Mouse (Mus musculus) cerebellum, adult 2 months (tissue): Measurements from ENCODE around the gene Prmt7. TPM values are rescaled to one million over a fixed set of nuclear protein-coding genes. Genes with fewer than 3 reads are reported as not detected.
A peak's percentile ranks its signal among the peaks of the same experiment; 100 is the strongest.

ENCODE experiments used
- DNase-seq, 2 experiments: peaks; one replicate each; pipeline ENCODE4 v3.0.0; 2021
- H3K27ac ChIP-seq: fragments of 200-500 bp; 2 replicates; pipeline ENCODE4 v1.5.1; 2012; ENCODE audit warnings: low read length, control low read depth, inconsistent platforms; ENCODE audit not compliant: insufficient read depth
- H3K27me3 ChIP-seq: fragments of 200-500 bp; 2 replicates; pipeline ENCODE4 v1.6.1; 2012; ENCODE audit warnings: inconsistent platforms, mild to moderate bottlenecking, low read length, moderate library complexity; ENCODE audit not compliant: control insufficient read depth, insufficient read depth
- H3K4me1 ChIP-seq: fragments of 200-500 bp; 2 replicates; pipeline ENCODE4 v1.6.1; 2011; ENCODE audit warnings: low read length; ENCODE audit not compliant: control insufficient read depth, insufficient read depth
- H3K4me3 ChIP-seq: fragments of 200-500 bp; replicated peaks from 2 replicates; pipeline ENCODE3; 2011; ENCODE audit warnings: mild to moderate bottlenecking, low read depth, low read length, control low read depth; ENCODE audit not compliant: insufficient read depth
- CTCF ChIP-seq: fragments of 200-500 bp; IDR thresholded peaks from 2 replicates; pipeline ENCODE4 v1.5.1; 2011; ENCODE audit warnings: low read depth, mild to moderate bottlenecking, control low read depth, low read length, moderate library complexity, borderline replicate concordance; ENCODE audit not compliant: insufficient read depth
- POLR2A ChIP-seq: fragments of 200-500 bp; IDR thresholded peaks from 2 replicates; pipeline ENCODE4 v1.6.1; 2011; ENCODE audit warnings: low read length, control low read depth, borderline replicate concordance; ENCODE audit not compliant: insufficient read depth
- WGBS: fragments of 180-500 bp; shearing (Covaris S2); methylation state at CpG from one replicate; pipeline ENCODE4 v1.1.7; 2018; 5-methylcytosine and 5-hydroxymethylcytosine counted together
- polyA plus RNA-seq: library from polyadenylated mRNA; depleted of rRNA; stranded (reverse); fragments of >200 nt; gene quantifications from 2 replicates; pipeline ENCODE4 v1.2.3, GENCODE M21; 2012

Prmt7 gene
- polyA plus RNA-seq, 1 experiment, result 36.1 TPM

GRCm38 (mm10) chr8:106232751-106233150 is 22.0 kb downstream of the Prmt7 start:
- H3K4me3 ChIP-seq, result no peak overlapping the region
- no peak overlapping the region for H3K27ac ChIP-seq
- H3K4me1 ChIP-seq, result no peaks in the 10 kb centered on the region
- TF ChIP-seq POLR2A, result no peak
- H3K27me3 ChIP-seq, result no peaks in the 10 kb centered on the region
- no peak for DNase-seq
- 63% methylated on average over 3 of the region's 3 CpGs for WGBS

- Histone ChIP-seq H3K27me3 (no peaks in the 10 kb centered on the region), H3K4me3 (no peak overlapping the region), H3K27ac (no peak overlapping the region), H3K4me1 (no peaks in the 10 kb centered on the region)
- WGBS, result 76% methylated on average over 17 of the region's 17 CpGs
- TF ChIP-seq POLR2A (no peak), CTCF (no peak)
- no peak for DNase-seq
Observed at GRCm38 (mm10) chr8:106234567-106235261, 24.0 kb downstream of the Prmt7 start.

GRCm38 (mm10) chr8:106237106-106237505 is 26.4 kb downstream of the Prmt7 start:
- Histone ChIP-seq H3K27ac (no peak overlapping the region), H3K4me3 (no peak overlapping the region), H3K4me1 (no peaks in the 10 kb centered on the region), H3K27me3 (no peaks in the 10 kb centered on the region)
- TF ChIP-seq CTCF (no peak), POLR2A (no peak)
- peak in 1 of 2 experiments; percentile 27 for DNase-seq
- WGBS, result 33% methylated on average over 5 of the region's 5 CpGs

GRCm38 (mm10) chr8:106250186-106250585 is 39.5 kb downstream of the Prmt7 start:
- 72% methylated on average over 4 of the region's 4 CpGs for WGBS
- no peak for TF ChIP-seq CTCF
- no peak for TF ChIP-seq POLR2A
- H3K4me1 ChIP-seq, result no peaks in the 10 kb centered on the region
- H3K27ac ChIP-seq, result no peak overlapping the region
- no peaks in the 10 kb centered on the region for H3K27me3 ChIP-seq
- H3K4me3 ChIP-seq, result no peak overlapping the region
- no peak for DNase-seq

GRCm38 (mm10) chr8:106258169-106258568 is 47.4 kb downstream of the Prmt7 start:
- DNase-seq, result peak in 1 of 2 experiments; percentile 27
- peaks cover 18% of the 10 kb centered on the region for H3K4me1 ChIP-seq
- no peaks in the 10 kb centered on the region for H3K27me3 ChIP-seq
- WGBS, result 24% methylated on average over 1 of the region's 1 CpGs
- no peak overlapping the region for H3K4me3 ChIP-seq
- TF ChIP-seq POLR2A, result no peak
- TF ChIP-seq CTCF, result peak; percentile 42; the same call in 1 of the 2 replicates
- H3K27ac ChIP-seq, result no peak overlapping the region

- H3K4me3 ChIP-seq, result no peak overlapping the region
- no peaks in the 10 kb centered on the region for H3K27me3 ChIP-seq
- H3K27ac ChIP-seq, result no peak overlapping the region
- TF ChIP-seq POLR2A (no peak), CTCF (no peak)
- WGBS, result 28% methylated on average over 10 of the region's 10 CpGs
- H3K4me1 ChIP-seq, result peaks cover 18% of the 10 kb centered on the region
- peak; percentile 64 to 73 for DNase-seq
Observed at GRCm38 (mm10) chr8:106259579-106260255, 49.0 kb downstream of the Prmt7 start.

GRCm38 (mm10) chr8:106260894-106261293 is 50.2 kb downstream of the Prmt7 start:
- H3K27me3 ChIP-seq, result no peaks in the 10 kb centered on the region
- no peak for TF ChIP-seq CTCF
- no peak overlapping the region for H3K4me3 ChIP-seq
- no peak for DNase-seq
- H3K27ac ChIP-seq, result no peak overlapping the region
- peaks cover 18% of the 10 kb centered on the region for H3K4me1 ChIP-seq
- WGBS, result 87% methylated on average over 4 of the region's 4 CpGs

GRCm38 (mm10) chr8:106262343-106262742 is 51.6 kb downstream of the Prmt7 start:
- Histone ChIP-seq H3K4me1 (peaks cover 18% of the 10 kb centered on the region), H3K27me3 (no peaks in the 10 kb centered on the region), H3K27ac (no peak overlapping the region), H3K4me3 (no peak overlapping the region)
- WGBS, result 37% methylated on average over 5 of the region's 5 CpGs
- no peak for DNase-seq
- TF ChIP-seq POLR2A (no peak), CTCF (no peak)
